Mouse (Mus musculus) macrophage (primary cell): ENCODE results near the gene Pik3r2. TPM values are rescaled to one million over a fixed set of nuclear protein-coding genes. Genes with fewer than 3 reads are reported as not detected.

Experiments
- H3K27ac ChIP-seq: fragments of 350-480 bp; formaldehyde crosslinking; 2 replicates; pipeline ENCODE4 v1.9.0; 2021
- H3K36me3 ChIP-seq: fragments of 350-480 bp; formaldehyde crosslinking; 2 replicates; pipeline ENCODE4 v1.9.0; 2021; ENCODE audit errors: inconsistent target
- H3K4me3 ChIP-seq: fragments of 350-480 bp; formaldehyde crosslinking; 2 replicates; pipeline ENCODE4 v1.9.0; 2021; ENCODE audit errors: inconsistent target
- H3K79me2 ChIP-seq: fragments of 350-480 bp; formaldehyde crosslinking; 2 replicates; pipeline ENCODE4 v1.9.0; 2021; ENCODE audit errors: inconsistent target
- WGBS: methylation state at CpG from one replicate; pipeline ENCODE4 v1.1.7; 2026; ENCODE audit warnings: inconsistent platforms; ENCODE audit not compliant: missing documents; 5-methylcytosine and 5-hydroxymethylcytosine counted together
- polyA plus RNA-seq: library from polyadenylated mRNA; stranded (reverse); fragments of 250-400 nt; gene quantifications from 3 replicates; pipeline ENCODE4 v1.2.4, GENCODE M21; 2018; ENCODE audit warnings: inconsistent platforms

The Pik3r2 gene
- polyA plus RNA-seq, 1 experiment from 2014 or later, result 23.3 TPM

- peaks cover 9% of the 10 kb centered on the region; the same call in 1 of the 2 replicates for H3K36me3 ChIP-seq
- no peak overlapping the region for H3K4me3 ChIP-seq
- no peak overlapping the region for H3K27ac ChIP-seq
- 94% methylated on average over 9 of the region's 9 CpGs for WGBS
- peaks cover 4% of the 10 kb centered on the region; the same call in 1 of the 2 replicates for H3K79me2 ChIP-seq
Observed at GRCm38 (mm10) chr8:70772890-70773289, 3.6 kb downstream of the Pik3r2 start.

- H3K4me3 ChIP-seq, result no peak overlapping the region
- 88% methylated on average over 13 of the region's 13 CpGs for WGBS
- peaks cover 9% of the 10 kb centered on the region; the same call in 1 of the 2 replicates for H3K36me3 ChIP-seq
Observed at GRCm38 (mm10) chr8:70772075-70772474, 4.4 kb downstream of the Pik3r2 start.

GRCm38 (mm10) chr8:70771217-70771616 lies 5.3 kb downstream of the Pik3r2 start:
- H3K4me3 ChIP-seq, result no peak overlapping the region
- no peaks in the 10 kb centered on the region; the same call in 1 of the 2 replicates for H3K79me2 ChIP-seq
- H3K36me3 ChIP-seq, result peaks cover 9% of the 10 kb centered on the region; the same call in 1 of the 2 replicates
- 67% methylated on average over 7 of the region's 7 CpGs for WGBS
- H3K27ac ChIP-seq, result no peak overlapping the region

More at GRCm38 (mm10) chr8:70772075-70772474, 4.4 kb downstream of the Pik3r2 start:
- Histone ChIP-seq H3K79me2 (no peaks in the 10 kb centered on the region; the same call in 1 of the 2 replicates), H3K27ac (no peak overlapping the region)

GRCm38 (mm10) chr8:70770748-70771147 lies 5.8 kb downstream of the Pik3r2 start:
- Histone ChIP-seq H3K27ac (no peak overlapping the region), H3K79me2 (no peaks in the 10 kb centered on the region; the same call in 1 of the 2 replicates), H3K36me3 (peaks cover 9% of the 10 kb centered on the region; the same call in 1 of the 2 replicates), H3K4me3 (no peak overlapping the region)
- 96% methylated on average over 10 of the region's 13 CpGs for WGBS

- WGBS, result 90% methylated on average over 12 of the region's 12 CpGs
- H3K4me3 ChIP-seq, result no peak overlapping the region
- no peak overlapping the region for H3K27ac ChIP-seq
- H3K36me3 ChIP-seq, result peaks cover 9% of the 10 kb centered on the region; the same call in 1 of the 2 replicates
- peaks cover 3% of the 10 kb centered on the region; the same call in 1 of the 2 replicates for H3K79me2 ChIP-seq
Observed at GRCm38 (mm10) chr8:70769858-70770257, 6.7 kb downstream of the Pik3r2 start.

- 13% methylated on average over 26 of the region's 26 CpGs for WGBS
- H3K27ac ChIP-seq, result no peak overlapping the region
- peaks cover 4% of the 10 kb centered on the region; the same call in 1 of the 2 replicates for H3K79me2 ChIP-seq
- H3K4me3 ChIP-seq, result no peak overlapping the region
- H3K36me3 ChIP-seq, result peaks cover 9% of the 10 kb centered on the region; the same call in 1 of the 2 replicates
Observed at GRCm38 (mm10) chr8:70769359-70769758, 7.2 kb downstream of the Pik3r2 start.

- Histone ChIP-seq H3K27ac (no peak overlapping the region), H3K4me3 (no peak overlapping the region), H3K79me2 (peaks cover 4% of the 10 kb centered on the region; the same call in 1 of the 2 replicates), H3K36me3 (peaks cover 9% of the 10 kb centered on the region; the same call in 1 of the 2 replicates)
- 72% methylated on average over 16 of the region's 16 CpGs for WGBS
Observed at GRCm38 (mm10) chr8:70768956-70769355, 7.6 kb downstream of the Pik3r2 start.

GRCm38 (mm10) chr8:70768231-70768776 lies 8.2 kb downstream of the Pik3r2 start:
- H3K36me3 ChIP-seq, result peaks cover 9% of the 10 kb centered on the region; the same call in 1 of the 2 replicates
- no peak overlapping the region for H3K4me3 ChIP-seq
- no peak overlapping the region for H3K27ac ChIP-seq
- H3K79me2 ChIP-seq, result peaks cover 4% of the 10 kb centered on the region; the same call in 1 of the 2 replicates
- 58% methylated on average over 30 of the region's 32 CpGs for WGBS

GRCm38 (mm10) chr8:70767503-70767902 lies 9.0 kb downstream of the Pik3r2 start:
- Histone ChIP-seq H3K4me3 (no peak overlapping the region), H3K79me2 (peaks cover 4% of the 10 kb centered on the region; the same call in 1 of the 2 replicates), H3K36me3 (peaks cover 9% of the 10 kb centered on the region; the same call in 1 of the 2 replicates), H3K27ac (peak overlapping the region; percentile 58)
- 92% methylated on average over 6 of the region's 6 CpGs for WGBS

GRCm38 (mm10) chr8:70766571-70767440 lies 9.7 kb downstream of the Pik3r2 start:
- Histone ChIP-seq H3K4me3 (peak overlapping the region; percentile 55), H3K36me3 (peaks cover 9% of the 10 kb centered on the region; the same call in 1 of the 2 replicates), H3K27ac (peak overlapping the region; percentile 58), H3K79me2 (peaks cover 4% of the 10 kb centered on the region; the same call in 1 of the 2 replicates)
- 23% methylated on average over 21 of the region's 21 CpGs for WGBS

GRCm38 (mm10) chr8:70765838-70766570 lies 10.5 kb downstream of the Pik3r2 start:
- H3K79me2 ChIP-seq, result peaks cover 4% of the 10 kb centered on the region; the same call in 1 of the 2 replicates
- peaks cover 7% of the 10 kb centered on the region; the same call in 1 of the 2 replicates for H3K36me3 ChIP-seq
- H3K27ac ChIP-seq, result peak overlapping the region; percentile 58
- 4% methylated on average over 33 of the region's 34 CpGs for WGBS
- H3K4me3 ChIP-seq, result peak overlapping the region; percentile 55

- H3K36me3 ChIP-seq, result peaks cover under 1% of the 10 kb centered on the region; the same call in 1 of the 2 replicates
- 35% methylated on average over 9 of the region's 9 CpGs for WGBS
Observed at GRCm38 (mm10) chr8:70765329-70765728, 11.2 kb downstream of the Pik3r2 start.

GRCm38 (mm10) chr8:70764676-70765075 lies 11.8 kb downstream of the Pik3r2 start:
- no peaks in the 10 kb centered on the region for H3K36me3 ChIP-seq
- H3K4me3 ChIP-seq, result no peak overlapping the region
- H3K27ac ChIP-seq, result no peak overlapping the region
- H3K79me2 ChIP-seq, result peaks cover 4% of the 10 kb centered on the region; the same call in 1 of the 2 replicates
- 87% methylated on average over 13 of the region's 13 CpGs for WGBS

More at GRCm38 (mm10) chr8:70765329-70765728, 11.2 kb downstream of the Pik3r2 start:
- Histone ChIP-seq H3K4me3 (peak overlapping the region; percentile 55), H3K27ac (peak overlapping the region; percentile 58), H3K79me2 (peaks cover 4% of the 10 kb centered on the region; the same call in 1 of the 2 replicates)

GRCm38 (mm10) chr8:70764026-70764425 lies 12.5 kb downstream of the Pik3r2 start:
- WGBS, result 93% methylated on average over 8 of the region's 8 CpGs
- Histone ChIP-seq H3K36me3 (no peaks in the 10 kb centered on the region), H3K27ac (no peak overlapping the region), H3K79me2 (peaks cover 4% of the 10 kb centered on the region; the same call in 1 of the 2 replicates), H3K4me3 (no peak overlapping the region)
